Mouse (Mus musculus): ENCODE measurements at regions not wholly inside any gene's neighbourhood (a gene's known extent, or its start where the extent isn't known, plus 50 kb on each side); places are given as distances from the start of the nearest gene placed in this dataset.

DNA sequence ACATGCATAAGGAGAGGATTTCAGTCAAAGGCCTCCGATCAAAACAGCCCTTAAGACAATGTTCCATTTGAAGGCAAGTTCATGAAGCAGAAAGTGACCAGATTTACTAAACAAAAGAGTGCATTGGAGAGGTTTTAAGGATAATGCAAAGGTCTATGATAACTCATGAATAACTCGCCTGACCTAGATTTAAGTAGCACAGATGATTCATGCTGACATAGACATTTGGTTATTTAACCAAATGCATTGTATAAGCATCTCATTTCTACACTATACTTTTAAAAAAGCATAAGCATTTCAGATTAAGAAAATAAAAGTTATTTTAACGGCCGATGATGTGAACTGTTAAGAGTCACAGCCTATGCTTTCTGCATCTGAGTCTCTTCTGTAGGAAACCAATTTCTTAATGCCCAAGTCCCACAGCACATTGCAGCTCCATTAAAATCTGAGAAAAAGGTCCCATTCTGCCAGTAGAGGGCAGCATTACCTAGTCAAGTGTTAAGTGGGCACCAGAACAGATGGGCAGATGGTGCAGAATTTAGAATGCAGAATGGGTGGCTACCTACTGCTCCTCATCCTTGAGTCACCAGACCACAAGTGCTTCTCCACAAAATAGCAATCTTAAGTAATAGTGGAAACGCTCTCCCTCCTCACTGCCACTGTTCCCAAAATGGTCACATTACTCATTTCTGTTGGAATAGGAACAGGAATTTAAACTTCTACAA, 256.0 kb downstream of the Gm10184 start:
- WGBS: 70% methylated on average over 5 of the region's 5 CpGs
- Histone ChIP-seq H3K36me3 (replicated peaks; ENCODE audit: control insufficient read depth, insufficient read depth, low read depth, low read length) (no peaks in the 10 kb centered on the region), H3K27ac (replicated peaks; ENCODE audit: low read depth, low read length) (no peak overlapping the region), H3K4me1 (ENCODE audit: control insufficient read depth, insufficient read depth, low read length) (no peaks in the 10 kb centered on the region), H3K27me3 (ENCODE audit: control insufficient read depth, insufficient read depth, low read length) (no peaks in the 10 kb centered on the region), H3K9ac (replicated peaks; ENCODE audit: low read length) (no peak overlapping the region), H3K9me3 (replicated peaks; ENCODE audit: control insufficient read depth, low read length) (no peaks in the 10 kb centered on the region), H3K4me2 (ENCODE audit: low read depth, low read length) (no peak overlapping the region), H3K4me3 (ENCODE audit: low read depth, low read length) (no peak overlapping the region)
- ATAC-seq (replicated peaks; ENCODE audit: insufficient number of reproducible peaks, low FRiP score, low TSS enrichment, low read depth): peak; percentile 39; the same call in 1 of the 2 replicates
- DNase-seq (ENCODE audit: low spot score): peak; percentile 78

- H3K27me3 ChIP-seq (ENCODE audit: control insufficient read depth, insufficient read depth, low read length): no peaks in the 10 kb centered on the region
- no peak for DNase-seq (ENCODE audit: low spot score)
- WGBS: 48% methylated on average over 1 of the region's 1 CpGs
- H3K9ac ChIP-seq (replicated peaks; ENCODE audit: low read length): no peak overlapping the region
- H3K4me2 ChIP-seq (ENCODE audit: low read depth, low read length): no peak overlapping the region
- no peaks in the 10 kb centered on the region for H3K4me1 ChIP-seq (ENCODE audit: control insufficient read depth, insufficient read depth, low read length)
- no peaks in the 10 kb centered on the region for H3K36me3 ChIP-seq (replicated peaks; ENCODE audit: control insufficient read depth, insufficient read depth, low read depth, low read length)
- H3K9me3 ChIP-seq (replicated peaks; ENCODE audit: control insufficient read depth, low read length): no peaks in the 10 kb centered on the region
- H3K4me3 ChIP-seq (ENCODE audit: low read depth, low read length): no peak overlapping the region
- H3K27ac ChIP-seq (replicated peaks; ENCODE audit: low read depth, low read length): no peak overlapping the region
- ATAC-seq (replicated peaks; ENCODE audit: insufficient number of reproducible peaks, low FRiP score, low TSS enrichment, low read depth): no peak
Observed at GRCm38 (mm10) chr17:89646000-89646399, 264.2 kb downstream of the Gm10184 start.

All from embryonic facial prominence, embryonic 11.5 days (tissue).